Mouse (Mus musculus): Measurements from ENCODE around the gene Selenow.

- TF ChIP-seq POLR2A (IDR thresholded peaks at IDR 0.05; ENCODE audit: control insufficient read depth, extremely low read depth, insufficient read depth, low read length, poor library complexity) (no peak), CTCF (IDR thresholded peaks at IDR 0.05; ENCODE audit: borderline replicate concordance, control insufficient read depth, extremely low read depth, insufficient read depth, low read length, poor library complexity) (no peak)
Observed at GRCm38 (mm10) chr7:15894251-15894650, 28.0 kb downstream of the Selenow start.

Data from thymus, adult 2 months (tissue).